Mouse (Mus musculus) kidney, adult 2 months (tissue): ENCODE results near the gene Tex16. TPM values are rescaled to one million over a fixed set of nuclear protein-coding genes. Genes with fewer than 3 reads are reported as not detected.

Experiments
- DNase-seq: peaks from one replicate; pipeline ENCODE4 v3.0.0; 2021
- H3K27ac ChIP-seq: fragments of 200-500 bp; 2 replicates; pipeline ENCODE4 v1.5.1; 2012; ENCODE audit warnings: low read depth, low read length, control low read depth, inconsistent platforms; ENCODE audit not compliant: insufficient read depth
- H3K27me3 ChIP-seq: fragments of 200-500 bp; replicated peaks from 2 replicates; pipeline ENCODE4 v1.6.1; 2012; ENCODE audit warnings: mild to moderate bottlenecking, moderate library complexity, low read length, inconsistent platforms; ENCODE audit not compliant: control insufficient read depth, insufficient read depth
- H3K36me3 ChIP-seq: fragments of 200-500 bp; 2 replicates; pipeline ENCODE4 v1.6.1; 2012; ENCODE audit warnings: mild to moderate bottlenecking, moderate library complexity, low read length, inconsistent platforms; ENCODE audit not compliant: control insufficient read depth, insufficient read depth
- H3K4me1 ChIP-seq: fragments of 200-500 bp; 2 replicates; pipeline ENCODE4 v1.6.1; 2011; ENCODE audit warnings: low read length; ENCODE audit not compliant: control insufficient read depth, insufficient read depth
- H3K4me3 ChIP-seq: fragments of 200-500 bp; 2 replicates; pipeline ENCODE4 v1.5.1; 2011; ENCODE audit warnings: mild to moderate bottlenecking, low read depth, low read length, control low read depth; ENCODE audit not compliant: insufficient read depth
- CTCF ChIP-seq: fragments of 200-500 bp; conservative IDR thresholded peaks from 2 replicates; pipeline ENCODE4 v1.5.1; 2011; ENCODE audit warnings: low read depth, mild to moderate bottlenecking, control low read depth, low read length, moderate library complexity, mixed read lengths; ENCODE audit not compliant: insufficient read depth, insufficient read length
- POLR2A ChIP-seq: fragments of 200-500 bp; IDR thresholded peaks from one replicate; pipeline ENCODE4 v1.6.1; 2011; ENCODE audit warnings: low read depth, low read length, control low read depth
- WGBS: fragments of 180-500 bp; shearing (Covaris S2); methylation state at CpG from one replicate; pipeline ENCODE4 v1.1.7; 2018; 5-methylcytosine and 5-hydroxymethylcytosine counted together
- polyA plus RNA-seq: library from polyadenylated mRNA; depleted of rRNA; stranded (reverse); fragments of >200 nt; gene quantifications from 2 replicates; pipeline ENCODE4 v1.2.3, GENCODE M21; 2012; rRNA removed

Tex16 gene
- not detected in 2 replicates for polyA plus RNA-seq

GRCm38 (mm10) chrX:112010707-112011106 lies at the start of gene Tex16:
Tex16 (plus strand) TSS chrX:112011007.
- Histone ChIP-seq H3K27ac (no peak within 1 kb of the TSS), H3K4me1 (no peaks in the 10 kb centered on the region), H3K36me3 (no peaks in the 10 kb centered on the region), H3K27me3 (no peaks in the 10 kb centered on the region), H3K4me3 (no peak within 1 kb of the TSS)
- no peak for TF ChIP-seq POLR2A
- TF ChIP-seq CTCF, result no peak
- DNase-seq, result no peak

DNA sequence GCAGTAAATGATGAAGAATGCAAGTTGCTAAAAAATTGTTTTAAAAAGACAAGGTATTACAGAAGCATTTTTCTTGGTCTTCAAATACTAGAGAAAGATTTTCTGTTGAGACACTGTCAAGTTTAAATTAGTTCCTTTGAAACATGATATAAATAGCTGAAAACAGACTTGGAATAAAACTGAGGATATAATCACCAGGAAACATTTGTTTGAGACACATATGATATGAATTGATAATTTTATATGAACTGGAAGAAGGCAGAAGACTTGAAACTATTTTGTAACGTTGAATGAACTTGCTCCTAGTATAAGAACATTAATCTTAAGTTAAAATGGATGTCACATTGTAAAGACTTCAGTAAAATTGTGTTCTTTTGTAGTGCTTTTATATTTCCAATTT lies 11.1 kb upstream of the Tex16 start:
- H3K27ac ChIP-seq, result no peak overlapping the region
- no peak for TF ChIP-seq CTCF
- TF ChIP-seq POLR2A, result no peak
- H3K27me3 ChIP-seq, result no peaks in the 10 kb centered on the region
- no peaks in the 10 kb centered on the region for H3K4me1 ChIP-seq
- H3K4me3 ChIP-seq, result no peak overlapping the region
- no peak for DNase-seq
- WGBS, result 19% methylated on average over 1 of the region's 1 CpGs
- no peaks in the 10 kb centered on the region for H3K36me3 ChIP-seq

Other genes with a start within 250 kb of the Tex16 start
- gene Gm45194, start 119.6 kb upstream of the Tex16 start, polyA plus RNA-seq, result not detected in 2 replicates
- gene 4933403O08Rik, start 228.0 kb downstream of the Tex16 start, polyA plus RNA-seq, result not detected in 2 replicates